Mouse (Mus musculus) liver, adult 2 months (tissue): ENCODE results near the gene Mrnip. TPM values are rescaled to one million over a fixed set of nuclear protein-coding genes. Genes with fewer than 3 reads are reported as not detected.

ENCODE experiments used
- DNase-seq: peaks from one replicate; pipeline ENCODE4 v3.0.0-alpha.2; 2011; ENCODE audit warnings: low read depth, low spot score; ENCODE audit errors: extremely low read depth
- H3K27ac ChIP-seq: fragments of 200-500 bp; replicated peaks from 2 replicates; pipeline ENCODE4 v1.5.1; 2012; ENCODE audit warnings: low read depth, mild to moderate bottlenecking, control low read depth, inconsistent platforms, low read length; ENCODE audit not compliant: insufficient read depth
- H3K27me3 ChIP-seq: fragments of 200-500 bp; 2 replicates; pipeline ENCODE4 v1.6.1; 2012; ENCODE audit warnings: mild to moderate bottlenecking, moderate library complexity, low read length, inconsistent platforms; ENCODE audit not compliant: control insufficient read depth, insufficient read depth
- H3K36me3 ChIP-seq: fragments of 200-500 bp; 2 replicates; pipeline ENCODE4 v1.6.1; 2012; ENCODE audit warnings: low read length, inconsistent platforms; ENCODE audit not compliant: control insufficient read depth, insufficient read depth
- H3K4me1 ChIP-seq: fragments of 200-500 bp; 2 replicates; pipeline ENCODE4 v1.6.1; 2011; ENCODE audit warnings: low read length; ENCODE audit not compliant: control insufficient read depth, insufficient read depth
- H3K4me3 ChIP-seq: fragments of 200-500 bp; 2 replicates; pipeline ENCODE4 v1.5.1; 2011; ENCODE audit warnings: low read depth, mild to moderate bottlenecking, control low read depth, low read length, moderate library complexity; ENCODE audit not compliant: insufficient read depth
- H3K79me2 ChIP-seq: fragments of 200-500 bp; 2 replicates; pipeline ENCODE4 v1.6.1; 2012; ENCODE audit warnings: inconsistent platforms, mild to moderate bottlenecking, low read length, moderate library complexity; ENCODE audit not compliant: control insufficient read depth, insufficient read depth
- H3K9ac ChIP-seq: fragments of 200-500 bp; 2 replicates; pipeline ENCODE4 v1.6.1; 2012; ENCODE audit warnings: low read depth, mild to moderate bottlenecking, control low read depth, inconsistent platforms, low read length
- CTCF ChIP-seq: fragments of 200-500 bp; IDR thresholded peaks from 2 replicates; pipeline ENCODE4 v1.5.1; 2011; ENCODE audit warnings: low read depth, low read length, control low read depth
- POLR2A ChIP-seq: fragments of 200-500 bp; IDR thresholded peaks from 2 replicates; pipeline ENCODE4 v1.6.1; 2011; ENCODE audit warnings: low read length, control low read depth; ENCODE audit not compliant: insufficient read depth; ENCODE audit errors: extremely low read depth
- WGBS: fragments of 180-500 bp; shearing (Covaris S2); methylation state at CpG from one replicate; pipeline ENCODE4 v1.1.7; 2018; 5-methylcytosine and 5-hydroxymethylcytosine counted together
- polyA plus RNA-seq: library from polyadenylated mRNA; depleted of rRNA; stranded (reverse); fragments of >200 nt; gene quantifications from 2 replicates; pipeline ENCODE4 v1.2.3, GENCODE M21; 2012; rRNA removed
- total RNA-seq: library from RNA; depleted of rRNA; stranded (reverse); fragments of >200 nt; gene quantifications from 2 replicates; pipeline ENCODE4 v1.2.3, GENCODE M21; 2014; rRNA removed

The Mrnip gene
- total and polyA plus RNA-seq, 2 experiments, result 8.5 to 9.9 TPM

DNA sequence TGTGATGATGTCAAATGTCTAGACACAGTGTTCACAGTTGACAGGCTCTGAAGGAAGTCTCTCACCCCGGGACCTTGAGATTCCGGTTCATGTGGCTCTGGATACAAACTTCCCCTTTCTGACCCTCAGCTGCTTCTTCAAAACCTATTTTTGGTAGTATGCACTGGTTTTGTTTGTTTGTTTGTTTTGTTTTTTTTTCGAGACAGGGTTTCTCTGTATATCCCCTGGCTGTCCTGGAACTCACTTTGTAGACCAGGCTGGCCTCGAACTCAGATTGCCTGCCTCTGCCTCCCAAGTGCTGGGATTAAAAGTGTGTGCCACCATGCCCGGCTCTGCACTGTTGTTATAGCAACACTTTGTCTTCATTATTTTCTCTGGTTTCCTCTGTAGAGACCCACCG is 69.7 kb downstream of the Mrnip start:
- peak; percentile 33 for DNase-seq
- Histone ChIP-seq H3K4me1 (0 out of 2 replicates have a peak, but pooled peaks cover 2% of the 10 kb centered on the region), H3K27ac (no peak overlapping the region), H3K79me2 (no peaks in the 10 kb centered on the region), H3K4me3 (no peak overlapping the region), H3K9ac (no peak overlapping the region), H3K27me3 (no peaks in the 10 kb centered on the region), H3K36me3 (no peaks in the 10 kb centered on the region)
- TF ChIP-seq CTCF (no peak), POLR2A (no peak)
- 72% methylated on average over 6 of the region's 6 CpGs for WGBS

DNA sequence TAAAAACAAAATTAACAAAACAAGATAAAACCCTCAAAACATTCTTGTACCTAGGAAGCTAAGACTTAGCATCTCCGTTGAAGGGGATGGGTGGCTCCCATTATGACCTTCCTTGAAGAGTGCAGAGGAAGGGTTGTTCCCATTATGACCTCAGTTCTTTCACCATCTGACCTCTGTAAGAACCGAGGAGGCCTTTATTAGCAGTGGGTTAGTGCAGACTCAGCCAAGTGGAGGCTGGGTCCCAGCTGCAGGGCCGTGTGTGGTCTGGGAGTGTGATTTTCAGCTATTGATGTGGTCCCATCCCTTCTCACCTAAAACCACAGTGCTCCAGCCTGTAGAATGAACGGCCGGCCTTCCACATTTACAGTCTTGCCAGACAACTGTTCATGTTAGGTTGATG is 71.0 kb downstream of the Mrnip start:
- Histone ChIP-seq H3K4me1 (0 out of 2 replicates have a peak, but pooled peaks cover 2% of the 10 kb centered on the region), H3K36me3 (no peaks in the 10 kb centered on the region), H3K9ac (no peak overlapping the region), H3K4me3 (no peak overlapping the region), H3K27me3 (no peaks in the 10 kb centered on the region), H3K79me2 (no peaks in the 10 kb centered on the region), H3K27ac (no peak overlapping the region)
- DNase-seq, result no peak
- WGBS, result 82% methylated on average over 5 of the region's 5 CpGs
- TF ChIP-seq CTCF, result no peak
- no peak for TF ChIP-seq POLR2A

DNA sequence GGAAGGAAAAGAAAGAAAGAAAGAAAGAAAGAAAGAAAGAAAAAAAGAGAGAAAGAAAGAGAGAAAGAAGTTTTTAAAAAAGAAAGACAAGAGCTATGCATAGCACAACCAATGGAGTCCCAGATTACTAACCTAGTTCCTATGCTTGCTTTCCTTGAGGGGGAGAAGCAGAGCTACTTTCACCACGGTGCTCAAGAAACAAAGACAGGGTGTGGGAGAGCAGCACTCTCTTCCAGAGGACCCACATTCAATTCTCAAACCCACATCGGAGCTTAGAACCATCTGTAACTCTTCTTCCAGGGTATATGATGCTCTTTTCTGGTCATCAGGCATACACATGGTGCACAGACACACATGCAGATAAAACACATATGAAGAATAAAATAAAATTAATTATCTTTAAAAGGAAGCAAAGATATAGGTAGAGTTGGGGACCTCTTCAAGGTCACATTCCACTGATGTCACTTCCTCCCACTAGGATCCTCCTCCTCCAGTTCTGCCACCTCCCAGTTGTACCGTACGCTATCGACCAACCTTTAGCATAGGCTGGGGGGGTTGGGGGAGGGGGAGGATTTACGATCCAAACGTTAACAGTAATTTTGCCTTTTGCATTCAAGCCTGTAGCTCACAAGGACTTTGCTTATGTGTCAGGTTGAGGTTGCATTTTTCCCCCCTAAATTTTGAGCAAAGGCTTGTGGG is 74.4 kb downstream of the Mrnip start:
- Histone ChIP-seq H3K27ac (no peak overlapping the region), H3K27me3 (no peaks in the 10 kb centered on the region), H3K4me3 (no peak overlapping the region), H3K4me1 (0 out of 2 replicates have a peak, but pooled peaks cover 2% of the 10 kb centered on the region), H3K36me3 (no peaks in the 10 kb centered on the region), H3K79me2 (no peaks in the 10 kb centered on the region), H3K9ac (no peak overlapping the region)
- 80% methylated on average over 7 of the region's 7 CpGs for WGBS
- no peak for DNase-seq
- TF ChIP-seq CTCF (no peak), POLR2A (no peak)

Other genes with a start within 250 kb of the Mrnip start
- 98.3 and 111 TPM in 2 replicates for gene Rnf130, start 149.1 kb upstream of the Mrnip start, total RNA-seq
- gene Rnf130, start 149.1 kb upstream of the Mrnip start, polyA plus RNA-seq, result 66.7 and 74.0 TPM in 2 replicates
- 19.5 and 26.2 TPM in 2 replicates for gene Tbc1d9b, start 43.0 kb upstream of the Mrnip start, total RNA-seq
- 29.8 and 30.5 TPM in 2 replicates for gene Tbc1d9b, start 43.0 kb upstream of the Mrnip start, polyA plus RNA-seq
- gene Sqstm1, start 36.4 kb downstream of the Mrnip start, total RNA-seq, result 252 and 333 TPM in 2 replicates
- gene Sqstm1, start 36.4 kb downstream of the Mrnip start, polyA plus RNA-seq, result 254 and 299 TPM in 2 replicates
- gene Mgat4b, start 36.4 kb downstream of the Mrnip start, total RNA-seq, result 9.8 and 16.5 TPM in 2 replicates
- gene Mgat4b, start 36.4 kb downstream of the Mrnip start, polyA plus RNA-seq, result 26.3 and 28.8 TPM in 2 replicates
- gene Ltc4s, start 64.2 kb downstream of the Mrnip start, total RNA-seq, result 0.27 and 0.28 TPM in 2 replicates
- 2.1 and 3.2 TPM in 2 replicates for gene Ltc4s, start 64.2 kb downstream of the Mrnip start, polyA plus RNA-seq
- gene Maml1, start 117.9 kb downstream of the Mrnip start, total RNA-seq, result 3.1 and 4.0 TPM in 2 replicates
- 7.2 and 8.3 TPM in 2 replicates for gene Maml1, start 117.9 kb downstream of the Mrnip start, polyA plus RNA-seq
- gene Canx, start 151.2 kb downstream of the Mrnip start, total RNA-seq, result 315 and 350 TPM in 2 replicates
- 58.2 and 73.8 TPM in 2 replicates for gene Canx, start 151.2 kb downstream of the Mrnip start, polyA plus RNA-seq
- gene Cby3, start 180.0 kb downstream of the Mrnip start, total RNA-seq, result not detected in 2 replicates
- gene Cby3, start 180.0 kb downstream of the Mrnip start, polyA plus RNA-seq, result not detected in 2 replicates
- 84.3 and 97.1 TPM in 2 replicates for gene Hnrnph1, start 202.5 kb downstream of the Mrnip start, total RNA-seq
- gene Hnrnph1, start 202.5 kb downstream of the Mrnip start, polyA plus RNA-seq, result 13.7 and 17.6 TPM in 2 replicates